Mouse (Mus musculus) frontal cortex, postnatal 25 days (tissue): ENCODE data around the gene Abhd2.

ENCODE experiments used
- DNase-seq, 2 experiments: peaks; one replicate each; pipeline ENCODE4 v3.0.0; 2022; ENCODE audit warnings: low spot score in 2 of 2

The Abhd2 gene

GRCm38 (mm10) chr7:79375594-79375993, 102.6 kb downstream of the Abhd2 start:
- DNase-seq: no peak

GRCm38 (mm10) chr7:79376516-79377275, 103.7 kb downstream of the Abhd2 start:
- no peak for DNase-seq

- no peak for DNase-seq
Measured at GRCm38 (mm10) chr7:79386422-79387133, 113.6 kb downstream of the Abhd2 start, which contains the start of gene Rlbp1. Gene Rlbp1, minus strand, starts transcription at chr7:79387048.

GRCm38 (mm10) chr7:79387140-79387539, 114.1 kb downstream of the Abhd2 start:
- no peak for DNase-seq

- no peak for DNase-seq
Measured at GRCm38 (mm10) chr7:79387991-79388390, 115.0 kb downstream of the Abhd2 start.

- no peak for DNase-seq
Measured at GRCm38 (mm10) chr7:79388671-79389206, 115.7 kb downstream of the Abhd2 start.

GRCm38 (mm10) chr7:79390141-79390708, 117.2 kb downstream of the Abhd2 start:
- no peak for DNase-seq

- no peak for DNase-seq
Measured at GRCm38 (mm10) chr7:79391471-79391870, 118.5 kb downstream of the Abhd2 start.

GRCm38 (mm10) chr7:79391883-79392649, 119.1 kb downstream of the Abhd2 start, which contains the start of gene Fanci:
Gene Fanci, plus strand, starts transcription at chr7:79391929.
- DNase-seq: peak; percentile 88 to 93

- no peak for DNase-seq
Measured at GRCm38 (mm10) chr7:79392860-79393513, 120.0 kb downstream of the Abhd2 start.

- no peak for DNase-seq
Measured at GRCm38 (mm10) chr7:79393924-79394323, 120.9 kb downstream of the Abhd2 start.

GRCm38 (mm10) chr7:79394666-79395065, 121.7 kb downstream of the Abhd2 start:
- DNase-seq: no peak

- DNase-seq: no peak
Measured at GRCm38 (mm10) chr7:79395186-79395585, 122.2 kb downstream of the Abhd2 start.

GRCm38 (mm10) chr7:79397446-79397963, 124.5 kb downstream of the Abhd2 start:
- no peak for DNase-seq

GRCm38 (mm10) chr7:79398426-79398825, 125.4 kb downstream of the Abhd2 start:
- DNase-seq: no peak

GRCm38 (mm10) chr7:79398971-79399370, 126.0 kb downstream of the Abhd2 start:
- DNase-seq: no peak

GRCm38 (mm10) chr7:79400296-79400695, 127.3 kb downstream of the Abhd2 start:
- no peak for DNase-seq

- no peak for DNase-seq
Measured at GRCm38 (mm10) chr7:79414449-79415375, 141.7 kb downstream of the Abhd2 start.
